7 mouse cellular contexts compared by ENCODE assay signal in genomic region chr2:24863010-24863409, GRCm38 (mm10). TPM values are rescaled to one million over a fixed set of nuclear protein-coding genes. Genes with fewer than 3 reads are reported as not detected.
DNase-seq lines count a peak whose midpoint lies in the region; ATAC-seq and TF ChIP-seq lines count a peak whose summit lies in the region.

No protein-coding gene starts in this region.

- H3K4me2 ChIP-seq in hindbrain, embryonic 12.5 days (replicated peaks): no peak overlapping the region

- H3K27me3 ChIP-seq in kidney, adult 2 months (replicated peaks; ENCODE audit: control insufficient read depth, insufficient read depth, low read length): no peaks in the 10 kb centered on the region
- no peaks in the 10 kb centered on the region for H3K27me3 ChIP-seq in ES-Bruce4 (ENCODE audit: control insufficient read depth, insufficient read depth, low read length, poor library complexity, severe bottlenecking)
- no peaks in the 10 kb centered on the region for H3K27me3 ChIP-seq in hindbrain, embryonic 12.5 days

- H3K36me3 ChIP-seq in kidney, adult 2 months (ENCODE audit: control insufficient read depth, insufficient read depth, low read length): no peaks in the 10 kb centered on the region; the same call in 1 of the 2 replicates
- peaks cover 24% of the 10 kb centered on the region for H3K36me3 ChIP-seq in ES-Bruce4 (ENCODE audit: control insufficient read depth, insufficient read depth, low read length, poor library complexity, severe bottlenecking)
- peaks cover 54% of the 10 kb centered on the region for H3K36me3 ChIP-seq in hindbrain, embryonic 12.5 days

- TF ChIP-seq CTCF in kidney, adult 2 months (conservative IDR thresholded peaks at IDR 0.05; ENCODE audit: insufficient read depth, insufficient read length, low read depth, low read length): peak; percentile 47
- peak; percentile 28 for TF ChIP-seq CTCF in ES-Bruce4 (IDR thresholded peaks at IDR 0.05; ENCODE audit: low read depth, low read length)

- no peak overlapping the region for H3K4me3 ChIP-seq in kidney, adult 2 months (ENCODE audit: insufficient read depth, low read depth, low read length)
- no peak overlapping the region for H3K4me3 ChIP-seq in ES-Bruce4 (ENCODE audit: low read depth, low read length)
- H3K4me3 ChIP-seq in hindbrain, embryonic 12.5 days: no peak overlapping the region

- H3K9ac ChIP-seq in ES-Bruce4 (ENCODE audit: low read depth, poor library complexity, severe bottlenecking): no peak overlapping the region
- no peak overlapping the region for H3K9ac ChIP-seq in hindbrain, embryonic 12.5 days

- 83% methylated on average over 8 of the region's 8 CpGs for WGBS in kidney, adult 2 months
- WGBS in hindbrain, embryonic 12.5 days: 91% methylated on average over 8 of the region's 8 CpGs

- TF ChIP-seq POLR2A in kidney, adult 2 months (IDR thresholded peaks at IDR 0.05; ENCODE audit: low read depth, low read length): no peak
- no peak for TF ChIP-seq POLR2A in ES-Bruce4 (IDR thresholded peaks at IDR 0.05; ENCODE audit: insufficient read depth, low read length)

- ATAC-seq in erythroblast, adult 5-6 weeks (replicated peaks; ENCODE audit: low FRiP score, poor library complexity, severe bottlenecking): peak; percentile 60
- ATAC-seq in hindbrain, embryonic 12.5 days (ENCODE audit: low FRiP score): no peak

- no peaks in the 10 kb centered on the region for H3K9me3 ChIP-seq in ES-Bruce4 (replicated peaks; ENCODE audit: control insufficient read depth, insufficient read depth, low read length, poor library complexity, severe bottlenecking)
- no peaks in the 10 kb centered on the region for H3K9me3 ChIP-seq in hindbrain, embryonic 12.5 days (replicated peaks)

- peak; percentile 31 for DNase-seq in kidney, adult 2 months
- no peak for DNase-seq in kidney, adult 11 months
- peak; percentile 44 to 48 for DNase-seq in B cell, adult 2 months
- DNase-seq in thymus, postnatal 25 days: peak; percentile 9

- no peak overlapping the region for H3K27ac ChIP-seq in kidney, adult 2 months (ENCODE audit: insufficient read depth, low read depth, low read length)
- H3K27ac ChIP-seq in ES-Bruce4 (ENCODE audit: insufficient read depth, low read length): no peak overlapping the region
- no peak overlapping the region for H3K27ac ChIP-seq in hindbrain, embryonic 12.5 days

- peaks cover 4% of the 10 kb centered on the region; the same call in 1 of the 2 replicates for H3K4me1 ChIP-seq in kidney, adult 2 months (ENCODE audit: control insufficient read depth, insufficient read depth, low read length)
- H3K4me1 ChIP-seq in ES-Bruce4 (ENCODE audit: control insufficient read depth, insufficient read depth, low read length): no peaks in the 10 kb centered on the region
- no peaks in the 10 kb centered on the region for H3K4me1 ChIP-seq in hindbrain, embryonic 12.5 days

- no peak for TF ChIP-seq EP300 in ES-Bruce4 (IDR thresholded peaks at IDR 0.05; ENCODE audit: insufficient read depth, low read depth, low read length)

RNA-seq across cellular contexts. Expression of gene Ehmt1, which starts 56.4 kb away (rescaled TPM):
- polyA plus RNA-seq in kidney, adult 2 months (2012; rRNA removed): 30.5 and 35.6 TPM in 2 replicates
- 94.1 and 104 TPM in 2 replicates for polyA plus RNA-seq in ES-Bruce4 (2011; ENCODE audit: insufficient read depth, insufficient read length, low read depth, missing spikeins)
- 5.2 and 8.1 TPM in 2 replicates for total RNA-seq in erythroblast, adult 5-6 weeks (2015; ENCODE audit: low replicate concordance)
- total RNA-seq in erythroblast, adult 5-6 weeks (2017; ENCODE audit: low replicate concordance): 27.6 and 28.2 TPM in 2 replicates
- polyA plus RNA-seq in hindbrain, embryonic 12.5 days (2016; fragmentation: Nextera tagmentation; extraction: Ambion mirVana): 126 and 134 TPM in 2 replicates
